ENCODE assay signal across 8 mouse cellular contexts in the genomic region with DNA sequence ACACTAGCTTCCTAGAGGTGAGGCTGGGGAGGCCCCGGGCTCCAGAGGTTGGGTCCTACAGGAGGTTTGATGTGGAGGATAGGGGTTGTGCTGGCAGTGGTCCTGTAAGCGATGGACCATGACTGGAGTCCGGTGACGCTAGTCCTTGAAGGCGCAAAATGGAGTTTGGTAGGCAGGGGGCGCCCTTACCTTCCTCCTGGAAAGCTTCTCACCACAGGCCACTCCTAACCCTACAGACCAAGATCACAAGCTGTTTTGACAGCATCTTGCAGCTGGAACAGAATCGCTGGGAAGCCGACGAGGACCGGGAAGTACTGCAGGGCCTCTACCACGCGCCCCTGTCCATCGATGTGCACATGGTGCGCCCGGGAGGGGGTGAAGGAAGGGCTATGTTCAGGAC. TPM values are rescaled to one million over a fixed set of nuclear protein-coding genes. Genes with fewer than 3 reads are reported as not detected.
A peak's percentile ranks its signal among the peaks of the same experiment; 100 is the strongest.
DNase-seq lines count a peak whose midpoint lies in the region; ATAC-seq and TF ChIP-seq lines count a peak whose summit lies in the region.

No protein-coding gene starts in this region.

- intact Hi-C loops in heart, postnatal 25 days (cut with DNase I), result no loop called here

- 4% methylated on average over 15 of the region's 15 CpGs for WGBS in lung, embryonic 14.5 days

- peak; percentile 28 to 42 for DNase-seq in B cell, adult 2 months
- DNase-seq in heart, postnatal 25 days (ENCODE audit: low spot score), result peak; percentile 66
- DNase-seq in kidney, postnatal 4 days, result peak; percentile 97 to 98
- peak; percentile 93 for DNase-seq in lung, embryonic 14.5 days
- DNase-seq in ovary, adult 18-20 months (ENCODE audit: low spot score), result peak; percentile 59
- DNase-seq in thymus, postnatal 14 days, result peak; percentile 68

- H3K4me2 ChIP-seq in lung, embryonic 14.5 days, result no peak overlapping the region

- peaks cover 68% of the 10 kb centered on the region for H3K27me3 ChIP-seq in lung, embryonic 14.5 days (ENCODE audit: insufficient read depth, low read length)

- no peak overlapping the region for H3K27ac ChIP-seq in bone marrow macrophage, adult 2 months (ENCODE audit: insufficient read depth, low read depth, low read length)
- H3K27ac ChIP-seq in lung, embryonic 14.5 days (ENCODE audit: low read depth), result no peak overlapping the region

- peak; percentile 58 for TF ChIP-seq CTCF in bone marrow macrophage, adult 2 months (IDR thresholded peaks at IDR 0.05; ENCODE audit: low read depth, low read length)
- peak; percentile 89 for TF ChIP-seq CTCF in lung, embryonic 14.5 days (IDR thresholded peaks at IDR 0.05; ENCODE audit: low read depth)

- H3K36me3 ChIP-seq in lung, embryonic 14.5 days (ENCODE audit: insufficient read depth), result no peaks in the 10 kb centered on the region

- H3K9ac ChIP-seq in lung, embryonic 14.5 days, result no peak overlapping the region

- H3K4me1 ChIP-seq in bone marrow macrophage, adult 2 months (ENCODE audit: control insufficient read depth, insufficient read depth, low read length), result peaks cover 34% of the 10 kb centered on the region
- H3K4me1 ChIP-seq in lung, embryonic 14.5 days (ENCODE audit: insufficient read depth), result peaks cover 8% of the 10 kb centered on the region; the same call in 1 of the 2 replicates

- H3K4me3 ChIP-seq in bone marrow macrophage, adult 2 months (ENCODE audit: insufficient read depth, low read length), result no peak overlapping the region
- no peak overlapping the region for H3K4me3 ChIP-seq in lung, embryonic 14.5 days (ENCODE audit: low read depth, low read length)

- peak; percentile 61 for ATAC-seq in erythroblast, adult 5-6 weeks (replicated peaks; ENCODE audit: low FRiP score, poor library complexity, severe bottlenecking)
- ATAC-seq in lung, embryonic 14.5 days (ENCODE audit: insufficient read depth), result peak; percentile 32

- H3K9me3 ChIP-seq in lung, embryonic 14.5 days (ENCODE audit: low read depth, low read length), result no peaks in the 10 kb centered on the region

- no peak for TF ChIP-seq POLR2A in bone marrow macrophage, adult 2 months (IDR thresholded peaks at IDR 0.05; ENCODE audit: borderline replicate concordance, low read depth, low read length)

RNA-seq across cellular contexts. Expression of a gene that starts 8.4 kb away (rescaled TPM):
- 7.8 and 8.0 TPM in 2 replicates for polyA plus RNA-seq in bone marrow macrophage, adult 2 months (2012; ENCODE audit: insufficient read depth, insufficient read length, missing spikeins)
- not detected in 2 replicates for total RNA-seq in erythroblast, adult 5-6 weeks (2015; ENCODE audit: low replicate concordance)
- not detected in 2 replicates for total RNA-seq in erythroblast, adult 5-6 weeks (2017; ENCODE audit: low replicate concordance)
- total RNA-seq in heart, postnatal 25 days (2021), result 1 to 10 TPM; 1.2 to 2.9 TPM
- polyA plus RNA-seq in lung, embryonic 14.5 days (2014; fragmentation: Nextera tagmentation; extraction: Ambion mirVana), result 10.3 and 10.7 TPM in 2 replicates

RNA-seq across cellular contexts. Expression of a gene that starts 17.0 kb away (rescaled TPM):
- 300 and 304 TPM in 2 replicates for polyA plus RNA-seq in bone marrow macrophage, adult 2 months (2012; ENCODE audit: insufficient read depth, insufficient read length, missing spikeins)
- 121 and 131 TPM in 2 replicates for total RNA-seq in erythroblast, adult 5-6 weeks (2015; ENCODE audit: low replicate concordance)
- 287 and 456 TPM in 2 replicates for total RNA-seq in erythroblast, adult 5-6 weeks (2017; ENCODE audit: low replicate concordance)
- 10 to 100 TPM; 41.7 to 48.7 TPM for total RNA-seq in heart, postnatal 25 days (2021)
- 2.0 and 3.4 TPM in 2 replicates for polyA plus RNA-seq in lung, embryonic 14.5 days (2014; fragmentation: Nextera tagmentation; extraction: Ambion mirVana)

RNA-seq across cellular contexts. Expression of a gene that starts 18.6 kb away (rescaled TPM):
- not detected in 2 replicates for polyA plus RNA-seq in bone marrow macrophage, adult 2 months (2012; ENCODE audit: insufficient read depth, insufficient read length, missing spikeins)
- total RNA-seq in erythroblast, adult 5-6 weeks (2015; ENCODE audit: low replicate concordance), result not detected in 2 replicates
- not detected in 2 replicates for total RNA-seq in erythroblast, adult 5-6 weeks (2017; ENCODE audit: low replicate concordance)
- total RNA-seq in heart, postnatal 25 days (2021), result not detected
- polyA plus RNA-seq in lung, embryonic 14.5 days (2014; fragmentation: Nextera tagmentation; extraction: Ambion mirVana), result 0.50 and 0.68 TPM in 2 replicates

RNA-seq across cellular contexts. Expression of a gene that starts 47.7 kb away (rescaled TPM):
- 32.5 and 41.6 TPM in 2 replicates for polyA plus RNA-seq in bone marrow macrophage, adult 2 months (2012; ENCODE audit: insufficient read depth, insufficient read length, missing spikeins)
- total RNA-seq in erythroblast, adult 5-6 weeks (2015; ENCODE audit: low replicate concordance), result 0.58 and 10.9 TPM in 2 replicates
- 1.8 and 2.6 TPM in 2 replicates for total RNA-seq in erythroblast, adult 5-6 weeks (2017; ENCODE audit: low replicate concordance)
- 10 to 100 TPM; 57.5 to 60.2 TPM for total RNA-seq in heart, postnatal 25 days (2021)
- polyA plus RNA-seq in lung, embryonic 14.5 days (2014; fragmentation: Nextera tagmentation; extraction: Ambion mirVana), result 45.1 and 47.5 TPM in 2 replicates

Comparison
In these comparisons a context has a peak if more than half of its experiments do, and no peak if none do; other contexts are left out.
1. DNase-seq: peak in every context shown above with its lines; median percentile 98 in kidney, postnatal 4 days; 93 in lung, embryonic 14.5 days; 68 in thymus, postnatal 14 days; 66 in heart, postnatal 25 days; 59 in ovary, adult 18-20 months; 35 in B cell, adult 2 months.